Mouse (Mus musculus) embryonic facial prominence, embryonic 11.5 days (tissue): ENCODE results near the gene Foxb2. TPM values are rescaled to one million over a fixed set of nuclear protein-coding genes. Genes with fewer than 3 reads are reported as not detected.

ENCODE experiments used
- ATAC-seq: fragments of 200-750 bp; cut with Nextera tagmentation; replicated peaks from 2 replicates; pipeline ENCODE4 v1.8.0; 2017; ENCODE audit warnings: low read depth; ENCODE audit not compliant: insufficient number of reproducible peaks, low FRiP score, low TSS enrichment
- DNase-seq: peaks from one replicate; pipeline ENCODE4 v3.0.0-alpha.2; 2015; ENCODE audit warnings: low spot score
- H3K27ac ChIP-seq: fragments of 300-500 bp; sonication (generic); replicated peaks from 2 replicates; pipeline ENCODE4 v1.5.1; 2014; ENCODE audit warnings: mild to moderate bottlenecking, low read depth, low read length, control low read depth
- H3K27me3 ChIP-seq: fragments of 300-500 bp; sonication (generic); 2 replicates; pipeline ENCODE4 v1.6.1; 2014; ENCODE audit warnings: mild to moderate bottlenecking, low read length, moderate library complexity, mixed read lengths; ENCODE audit not compliant: control insufficient read depth, insufficient read depth
- H3K36me3 ChIP-seq: fragments of 300-500 bp; sonication (generic); replicated peaks from 2 replicates; pipeline ENCODE4 v1.6.1; 2014; ENCODE audit warnings: low read depth, mild to moderate bottlenecking, low read length, moderate library complexity, mixed read lengths; ENCODE audit not compliant: control insufficient read depth, insufficient read depth
- H3K4me1 ChIP-seq: fragments of 300-500 bp; sonication (generic); 2 replicates; pipeline ENCODE4 v1.6.1; 2014; ENCODE audit warnings: low read length, mixed read lengths; ENCODE audit not compliant: control insufficient read depth, insufficient read depth
- H3K4me2 ChIP-seq: fragments of 300-500 bp; sonication (generic); 2 replicates; pipeline ENCODE4 v1.6.1; 2014; ENCODE audit warnings: low read depth, mild to moderate bottlenecking, control low read depth, low read length, moderate library complexity
- H3K4me3 ChIP-seq: fragments of 300-500 bp; sonication (generic); 2 replicates; pipeline ENCODE4 v1.5.1; 2014; ENCODE audit warnings: low read depth, low read length, control low read depth
- H3K9ac ChIP-seq: fragments of 300-500 bp; sonication (generic); replicated peaks from 2 replicates; pipeline ENCODE4 v1.6.1; 2014; ENCODE audit warnings: mild to moderate bottlenecking, control low read depth, low read length
- H3K9me3 ChIP-seq: fragments of 300-500 bp; sonication (generic); replicated peaks from 2 replicates; pipeline ENCODE4 v1.6.1; 2016; ENCODE audit warnings: mild to moderate bottlenecking, low read length, inconsistent platforms, mixed read lengths; ENCODE audit not compliant: control insufficient read depth
- WGBS: fragments of 180-500 bp; shearing (Covaris S2); extraction: QIAGEN DNeasy Blood & Tissue Kit; methylation state at CpG from one replicate; pipeline ENCODE4 v1.1.7; 2014; 5-methylcytosine and 5-hydroxymethylcytosine counted together
- polyA plus RNA-seq: library from polyadenylated mRNA; unstranded; fragments of >200 nt; fragmentation: Nextera tagmentation; extraction: Ambion mirVana; gene quantifications from 2 replicates; pipeline ENCODE4 v1.2.1, GENCODE M21; 2014

Gene Foxb2
- polyA plus RNA-seq, 1 experiment from 2014 or later: not detected

GRCm38 (mm10) chr19:16873942-16874861, 597 bp upstream of the Foxb2 start:
- Histone ChIP-seq H3K4me1 (peaks cover 4% of the 10 kb centered on the region), H3K9ac (no peak overlapping the region), H3K36me3 (no peaks in the 10 kb centered on the region), H3K4me2 (peak overlapping the region; percentile 44), H3K9me3 (no peaks in the 10 kb centered on the region), H3K27me3 (peaks cover 70% of the 10 kb centered on the region), H3K4me3 (peak overlapping the region; percentile 20), H3K27ac (no peak overlapping the region)
- peak; percentile 35; the same call in 1 of the 2 replicates for ATAC-seq
- WGBS: under 1% methylated on average over 55 of the region's 55 CpGs
- peak; percentile 50 for DNase-seq

GRCm38 (mm10) chr19:16872331-16873180, 1.0 kb downstream of the Foxb2 start:
- H3K4me1 ChIP-seq: peaks cover 4% of the 10 kb centered on the region
- peaks cover 65% of the 10 kb centered on the region for H3K27me3 ChIP-seq
- H3K4me3 ChIP-seq: peak overlapping the region; percentile 33
- H3K4me2 ChIP-seq: peak overlapping the region; percentile 69
- no peak for DNase-seq
- H3K9ac ChIP-seq: no peak overlapping the region
- 0 out of 2 replicates have a peak, but pooled peaks have one; percentile 68 for ATAC-seq
- no peaks in the 10 kb centered on the region for H3K9me3 ChIP-seq
- no peak overlapping the region for H3K27ac ChIP-seq
- no peaks in the 10 kb centered on the region for H3K36me3 ChIP-seq
- under 1% methylated on average over 72 of the region's 88 CpGs for WGBS

GRCm38 (mm10) chr19:16871192-16871760, 2.3 kb downstream of the Foxb2 start:
- Histone ChIP-seq H3K4me1 (peaks cover 4% of the 10 kb centered on the region; the same call in 1 of the 2 replicates), H3K4me2 (no peak overlapping the region), H3K36me3 (no peaks in the 10 kb centered on the region), H3K9me3 (no peaks in the 10 kb centered on the region), H3K9ac (no peak overlapping the region), H3K27me3 (peaks cover 55% of the 10 kb centered on the region), H3K4me3 (no peak overlapping the region), H3K27ac (no peak overlapping the region)
- ATAC-seq (no peak), DNase-seq (peak; percentile 49)
- WGBS: under 1% methylated on average over 24 of the region's 24 CpGs

- no peak overlapping the region for H3K4me3 ChIP-seq
- no peak overlapping the region for H3K9ac ChIP-seq
- DNase-seq: no peak
- no peaks in the 10 kb centered on the region for H3K9me3 ChIP-seq
- H3K27ac ChIP-seq: no peak overlapping the region
- H3K4me1 ChIP-seq: peaks cover 4% of the 10 kb centered on the region; the same call in 1 of the 2 replicates
- H3K4me2 ChIP-seq: no peak overlapping the region
- H3K27me3 ChIP-seq: peaks cover 50% of the 10 kb centered on the region
- no peaks in the 10 kb centered on the region for H3K36me3 ChIP-seq
- WGBS: under 1% methylated on average over 28 of the region's 28 CpGs
- no peak for ATAC-seq
These were observed 3.0 kb downstream of the Foxb2 start for GRCm38 (mm10) chr19:16870501-16871191.

DNA sequence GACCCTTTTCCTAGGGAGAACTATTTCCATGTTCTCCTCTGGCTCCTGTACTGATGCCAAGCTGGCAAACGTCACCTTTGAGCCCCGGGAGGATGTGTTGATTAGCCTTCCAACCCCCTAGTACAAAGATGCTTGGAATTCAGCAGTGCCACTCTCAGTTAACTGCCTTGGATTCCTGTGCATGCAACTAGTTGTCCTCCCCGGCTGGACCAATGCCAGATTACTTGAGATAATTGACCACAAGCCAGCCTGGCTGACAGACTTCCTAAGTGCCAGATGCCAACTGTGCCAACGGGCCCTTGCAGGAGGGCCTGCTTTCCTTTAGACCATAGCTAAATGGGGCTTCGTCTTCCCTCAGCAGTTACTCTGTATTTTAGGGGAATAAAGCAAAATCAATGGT, 5.1 kb downstream of the Foxb2 start:
- 26% methylated on average over 5 of the region's 5 CpGs for WGBS
- Histone ChIP-seq H3K4me1 (no peaks in the 10 kb centered on the region), H3K4me3 (no peak overlapping the region), H3K27ac (no peak overlapping the region), H3K27me3 (peaks cover 34% of the 10 kb centered on the region), H3K9ac (no peak overlapping the region), H3K9me3 (no peaks in the 10 kb centered on the region), H3K36me3 (no peaks in the 10 kb centered on the region), H3K4me2 (no peak overlapping the region)
- ATAC-seq: no peak
- DNase-seq: no peak

GRCm38 (mm10) chr19:16858646-16859045, 15.0 kb downstream of the Foxb2 start:
- H3K27me3 ChIP-seq: no peaks in the 10 kb centered on the region
- H3K4me2 ChIP-seq: no peak overlapping the region
- no peak overlapping the region for H3K9ac ChIP-seq
- no peaks in the 10 kb centered on the region for H3K4me1 ChIP-seq
- no peaks in the 10 kb centered on the region for H3K9me3 ChIP-seq
- H3K27ac ChIP-seq: no peak overlapping the region
- ATAC-seq (no peak), DNase-seq (no peak)
- no peak overlapping the region for H3K4me3 ChIP-seq
- H3K36me3 ChIP-seq: no peaks in the 10 kb centered on the region
- WGBS: 65% methylated on average over 4 of the region's 4 CpGs

DNA sequence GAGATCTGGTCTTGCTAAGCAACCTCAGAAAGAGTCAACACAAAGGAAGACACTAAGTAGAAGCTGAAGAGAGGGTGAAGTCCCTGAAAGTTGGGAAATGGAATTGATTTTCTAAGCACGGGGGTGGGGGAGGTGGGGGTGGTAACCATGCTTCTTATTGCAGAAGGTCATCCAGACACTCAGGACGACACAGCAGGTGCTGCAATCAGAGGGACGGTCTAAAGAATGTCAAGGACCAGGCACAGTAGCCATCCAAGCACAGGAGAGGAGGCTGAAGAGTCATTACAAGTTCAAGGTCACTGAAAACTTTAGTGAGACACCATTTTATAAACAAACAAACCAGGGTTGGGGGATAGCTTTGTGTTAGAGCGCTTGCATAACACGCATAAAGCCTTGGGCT, 16.9 kb downstream of the Foxb2 start:
- Histone ChIP-seq H3K4me1 (no peaks in the 10 kb centered on the region), H3K27ac (no peak overlapping the region), H3K27me3 (no peaks in the 10 kb centered on the region), H3K4me3 (no peak overlapping the region), H3K9me3 (no peaks in the 10 kb centered on the region), H3K9ac (no peak overlapping the region), H3K4me2 (no peak overlapping the region), H3K36me3 (no peaks in the 10 kb centered on the region)
- DNase-seq (no peak), ATAC-seq (no peak)
- 70% methylated on average over 5 of the region's 5 CpGs for WGBS
